Mouse (Mus musculus) heart, embryonic 14.5 days (tissue): ENCODE measurements at regions not wholly inside any gene's neighbourhood (a gene's known extent, or its start where the extent isn't known, plus 50 kb on each side); places are given as distances from the start of the nearest gene placed in this dataset.

ENCODE experiments used
- ATAC-seq: fragments of 200-750 bp; cut with Nextera tagmentation; 2 replicates; pipeline ENCODE4 v1.8.0; 2017; ENCODE audit warnings: low read depth, moderate TSS enrichment; ENCODE audit not compliant: insufficient number of reproducible peaks, insufficient read depth, low FRiP score
- H3K27ac ChIP-seq, 2 experiments: fragments of 200-500 bp in 1 of 2; fragments of 300-500 bp in 1 of 2; sonication (generic) in 1 of 2; replicated peaks in 1 of 2; 2 replicates each; pipeline ENCODE4 v1.5.1; 2012 to 2014; ENCODE audit warnings: low read depth in 2 of 2, low read length in 2 of 2, control low read depth in 1 of 2, mild to moderate bottlenecking in 1 of 2, mixed read lengths in 1 of 2; ENCODE audit not compliant: control insufficient read depth in 1 of 2, insufficient read depth in 1 of 2
- H3K27me3 ChIP-seq: fragments of 300-500 bp; sonication (generic); 2 replicates; pipeline ENCODE4 v1.6.1; 2014; ENCODE audit warnings: mild to moderate bottlenecking, low read length, control low read depth; ENCODE audit not compliant: control insufficient read depth, insufficient read depth
- H3K36me3 ChIP-seq: fragments of 300-500 bp; sonication (generic); 2 replicates; pipeline ENCODE4 v1.6.1; 2014; ENCODE audit warnings: mild to moderate bottlenecking, control low read depth, low read length, mixed read lengths; ENCODE audit not compliant: control insufficient read depth, insufficient read depth
- H3K4me1 ChIP-seq, 2 experiments: fragments of 200-500 bp in 1 of 2; fragments of 300-500 bp in 1 of 2; sonication (generic) in 1 of 2; 2 replicates each; pipeline ENCODE4 v1.6.1; 2012 to 2014; ENCODE audit warnings: low read length in 2 of 2, control low read depth in 1 of 2, mixed read lengths in 1 of 2; ENCODE audit not compliant: control insufficient read depth in 2 of 2, insufficient read depth in 2 of 2
- H3K4me2 ChIP-seq: fragments of 300-500 bp; sonication (generic); 2 replicates; pipeline ENCODE4 v1.6.1; 2014; ENCODE audit warnings: mild to moderate bottlenecking, low read length
- H3K4me3 ChIP-seq, 2 experiments: fragments of 200-500 bp in 1 of 2; fragments of 300-500 bp in 1 of 2; sonication (generic) in 1 of 2; 2 replicates each; pipeline ENCODE4 v1.5.1; 2012 to 2014; ENCODE audit warnings: low read length in 2 of 2, mild to moderate bottlenecking in 2 of 2, control low read depth in 1 of 2, low read depth in 1 of 2, moderate library complexity in 1 of 2; ENCODE audit not compliant: control insufficient read depth in 1 of 2, insufficient read depth in 1 of 2
- H3K9ac ChIP-seq: fragments of 300-500 bp; sonication (generic); 2 replicates; pipeline ENCODE4 v1.6.1; 2014; ENCODE audit warnings: mild to moderate bottlenecking, low read length
- H3K9me3 ChIP-seq: fragments of 300-500 bp; sonication (generic); 2 replicates; pipeline ENCODE4 v1.6.1; 2016; ENCODE audit warnings: low read length, control low read depth; ENCODE audit not compliant: control insufficient read depth
- WGBS: fragments of 180-500 bp; shearing (Covaris S2); extraction: QIAGEN DNeasy Blood & Tissue Kit; methylation state at CpG from one replicate; pipeline ENCODE4 v1.1.7; 2014; 5-methylcytosine and 5-hydroxymethylcytosine counted together

- H3K4me2 ChIP-seq, result no peak overlapping the region
- peaks cover 16 to 17% of the 10 kb centered on the region in 2 experiments for H3K4me1 ChIP-seq
- H3K36me3 ChIP-seq, result no peaks in the 10 kb centered on the region
- H3K4me3 ChIP-seq, result no peak overlapping the region
- H3K9me3 ChIP-seq, result no peaks in the 10 kb centered on the region
- 10% methylated on average over 3 of the region's 3 CpGs for WGBS
- H3K27me3 ChIP-seq, result no peaks in the 10 kb centered on the region
- no peak overlapping the region for H3K9ac ChIP-seq
- H3K27ac ChIP-seq, result peak overlapping the region; percentile 64 to 80
- peak; percentile 73 for ATAC-seq
Observed at GRCm38 (mm10) chr13:60420842-60421696, 180.7 kb upstream of the Dapk1 start.

- H3K9me3 ChIP-seq, result no peaks in the 10 kb centered on the region
- H3K4me2 ChIP-seq, result no peak overlapping the region
- H3K9ac ChIP-seq, result no peak overlapping the region
- no peak for ATAC-seq
- H3K4me1 ChIP-seq, result peaks cover 11 to 20% of the 10 kb centered on the region in 2 experiments
- H3K27me3 ChIP-seq, result no peaks in the 10 kb centered on the region
- H3K4me3 ChIP-seq, result no peak overlapping the region
- H3K36me3 ChIP-seq, result no peaks in the 10 kb centered on the region
- no peak overlapping the region for H3K27ac ChIP-seq
- 61% methylated on average over 6 of the region's 6 CpGs for WGBS
Observed at GRCm38 (mm10) chr13:60424267-60424666, 177.5 kb upstream of the Dapk1 start.

DNA sequence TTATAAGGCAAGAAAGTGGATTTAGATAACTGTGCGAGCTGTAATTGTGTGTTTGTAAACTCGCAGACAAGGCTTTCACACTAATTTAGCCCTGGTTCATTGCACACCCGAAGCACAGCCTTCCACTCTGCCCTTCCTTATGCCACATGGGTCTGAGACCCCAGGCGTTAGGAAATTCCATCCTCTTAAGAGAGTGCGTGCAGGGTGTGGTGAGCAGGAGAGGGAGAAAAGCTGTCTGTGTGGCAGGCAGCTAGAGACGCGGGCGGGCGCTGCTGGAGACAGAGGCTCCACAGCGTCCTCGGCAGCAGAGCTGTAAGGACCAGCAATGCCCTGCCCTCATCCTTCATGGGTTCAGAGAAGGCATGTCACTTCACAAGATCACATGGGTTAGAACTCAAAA lies 176.6 kb upstream of the Dapk1 start:
- Histone ChIP-seq H3K27me3 (no peaks in the 10 kb centered on the region), H3K27ac (no peak overlapping the region), H3K36me3 (no peaks in the 10 kb centered on the region), H3K9ac (no peak overlapping the region), H3K4me3 (no peak overlapping the region), H3K4me1 (peaks cover 11 to 20% of the 10 kb centered on the region in 2 experiments), H3K4me2 (no peak overlapping the region), H3K9me3 (no peaks in the 10 kb centered on the region)
- WGBS, result 58% methylated on average over 11 of the region's 11 CpGs
- ATAC-seq, result no peak

DNA sequence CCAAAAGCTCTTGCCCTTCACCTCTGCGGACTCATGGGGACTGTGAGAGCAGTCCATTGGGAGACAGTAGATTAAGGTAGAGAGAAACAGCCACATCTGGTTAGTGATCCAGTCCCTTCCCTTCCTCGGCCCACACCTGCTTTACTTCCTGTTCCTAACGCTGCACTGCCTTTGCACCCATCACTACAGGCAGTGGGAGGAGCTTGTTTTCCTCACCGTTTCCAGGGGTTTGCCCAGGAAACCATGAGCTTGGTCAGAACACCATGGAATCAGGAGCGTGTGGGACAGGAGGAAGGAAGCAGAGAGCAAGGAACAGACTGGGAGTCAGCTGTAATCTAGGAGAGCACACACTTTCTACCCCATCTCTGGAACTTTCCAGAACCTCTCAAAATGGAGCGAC lies 176.2 kb upstream of the Dapk1 start:
- Histone ChIP-seq H3K4me3 (no peak overlapping the region), H3K27ac (no peak overlapping the region), H3K27me3 (no peaks in the 10 kb centered on the region), H3K36me3 (no peaks in the 10 kb centered on the region), H3K9me3 (no peaks in the 10 kb centered on the region), H3K4me2 (no peak overlapping the region), H3K9ac (no peak overlapping the region), H3K4me1 (peaks cover 7 to 15% of the 10 kb centered on the region in 2 experiments)
- no peak for ATAC-seq
- WGBS, result 73% methylated on average over 6 of the region's 6 CpGs

DNA sequence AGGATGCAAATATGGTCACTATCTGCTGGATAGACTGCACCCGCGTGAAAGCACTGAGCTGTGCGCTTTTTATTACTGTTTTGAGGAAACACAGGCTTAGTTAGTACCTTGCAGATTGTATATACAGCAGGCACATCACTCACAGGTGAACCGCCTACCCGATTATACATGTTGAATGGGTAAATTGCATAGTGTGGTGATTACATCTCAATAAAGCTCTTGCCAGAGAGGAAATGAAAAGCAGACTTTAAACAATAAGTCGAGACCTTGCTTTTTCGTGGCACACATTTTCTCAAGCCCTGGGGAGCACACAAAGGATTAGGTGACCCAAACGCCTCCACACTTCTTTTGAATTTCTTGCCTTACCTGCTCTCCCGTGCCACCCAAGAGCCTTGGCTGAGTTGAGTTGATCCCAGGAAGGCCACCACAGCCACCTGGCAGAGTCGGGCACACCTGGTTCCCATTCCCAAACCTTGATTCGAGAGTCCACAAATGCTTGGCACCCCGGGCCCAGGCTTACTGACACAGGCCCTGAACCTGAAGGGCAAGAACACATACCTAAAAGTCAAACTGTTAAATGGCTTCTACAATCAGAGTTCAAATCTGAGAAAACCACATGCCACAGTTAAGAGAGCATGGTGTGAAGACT lies 175.4 kb upstream of the Dapk1 start:
- H3K4me1 ChIP-seq, result peaks cover 2 to 8% of the 10 kb centered on the region in 2 experiments; a peak in 1 of 4 replicates
- H3K4me3 ChIP-seq, result no peak overlapping the region
- no peak overlapping the region for H3K4me2 ChIP-seq
- no peak for ATAC-seq
- H3K9me3 ChIP-seq, result no peaks in the 10 kb centered on the region
- no peaks in the 10 kb centered on the region for H3K36me3 ChIP-seq
- no peak overlapping the region for H3K27ac ChIP-seq
- no peak overlapping the region for H3K9ac ChIP-seq
- WGBS, result 92% methylated on average over 12 of the region's 12 CpGs
- no peaks in the 10 kb centered on the region for H3K27me3 ChIP-seq

- Histone ChIP-seq H3K27ac (no peak overlapping the region), H3K36me3 (no peaks in the 10 kb centered on the region), H3K4me1 (peaks cover 2 to 8% of the 10 kb centered on the region in 2 experiments; a peak in 1 of 4 replicates), H3K4me2 (peak overlapping the region; percentile 22; the same call in 1 of the 2 replicates), H3K4me3 (no peak overlapping the region), H3K9me3 (no peaks in the 10 kb centered on the region), H3K9ac (no peak overlapping the region), H3K27me3 (no peaks in the 10 kb centered on the region)
- ATAC-seq, result no peak
- WGBS, result 57% methylated on average over 7 of the region's 7 CpGs
Observed at GRCm38 (mm10) chr13:60427077-60427476, 174.7 kb upstream of the Dapk1 start.

- Histone ChIP-seq H3K36me3 (no peaks in the 10 kb centered on the region), H3K9me3 (no peaks in the 10 kb centered on the region), H3K4me1 (peaks cover 2 to 8% of the 10 kb centered on the region in 2 experiments; a peak in 1 of 4 replicates), H3K27me3 (no peaks in the 10 kb centered on the region), H3K4me3 (no peak overlapping the region), H3K27ac (no peak overlapping the region), H3K9ac (peak overlapping the region; percentile 27; the same call in 1 of the 2 replicates), H3K4me2 (peak overlapping the region; percentile 22)
- no peak for ATAC-seq
- WGBS, result 36% methylated on average over 12 of the region's 12 CpGs
Observed at GRCm38 (mm10) chr13:60427755-60428385, 173.9 kb upstream of the Dapk1 start.
